Mouse (Mus musculus) stomach, postnatal 0 days (tissue): Measurements from ENCODE around the gene Ncln.

Experiments used
- CTCF ChIP-seq: IDR thresholded peaks from 2 replicates; pipeline ENCODE4 v1.5.1; 2016; ENCODE audit warnings: antibody characterized with exemption, low read depth, mild to moderate bottlenecking, moderate library complexity
- EP300 ChIP-seq: optimal IDR thresholded peaks from 2 replicates; pipeline ENCODE3; 2016; ENCODE audit warnings: antibody characterized with exemption

DNA sequence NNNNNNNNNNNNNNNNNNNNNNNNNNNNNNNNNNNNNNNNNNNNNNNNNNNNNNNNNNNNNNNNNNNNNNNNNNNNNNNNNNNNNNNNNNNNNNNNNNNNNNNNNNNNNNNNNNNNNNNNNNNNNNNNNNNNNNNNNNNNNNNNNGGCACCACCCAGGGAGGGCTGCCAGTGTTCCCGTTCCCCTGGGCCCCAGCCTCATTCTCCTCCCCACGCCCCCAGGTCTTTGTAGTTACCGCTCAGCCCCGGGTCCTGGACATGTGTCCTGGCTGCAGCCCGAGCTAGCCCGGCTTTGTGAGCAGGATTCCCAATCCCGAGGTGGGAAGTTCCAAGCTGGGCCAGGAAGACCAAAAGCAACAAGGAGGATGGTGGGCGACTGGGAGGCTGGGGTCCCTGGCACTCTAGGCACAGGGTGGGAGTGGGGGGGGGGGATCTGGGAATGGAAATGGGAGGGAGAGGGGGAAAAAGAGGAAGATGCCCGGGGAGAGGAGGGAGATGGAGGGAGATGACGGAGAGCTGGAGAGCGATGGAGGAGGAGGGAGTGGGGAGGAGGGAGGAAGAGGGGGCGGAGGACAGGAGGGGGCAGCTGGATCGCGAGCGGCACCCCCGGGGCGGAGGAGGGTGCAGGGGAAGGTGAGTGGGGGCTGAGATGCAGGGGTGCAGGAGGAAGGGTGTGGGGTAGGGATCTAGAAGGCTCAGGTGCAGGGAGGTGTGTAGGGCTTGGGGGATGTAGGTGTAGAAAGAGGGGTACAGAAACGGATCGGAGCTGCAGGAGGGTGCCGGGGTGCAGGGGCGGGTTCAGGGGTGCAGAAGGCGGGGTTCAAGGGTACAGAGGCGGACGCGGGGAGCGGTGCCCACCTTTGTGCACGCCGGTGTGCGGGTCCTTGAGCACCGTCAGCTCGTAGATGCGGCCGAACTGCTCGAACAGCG lies 14.3 kb downstream of the Ncln start:
- no peak for TF ChIP-seq EP300
- no peak for TF ChIP-seq CTCF
